Comparison of ENCODE assay signal across 9 mouse cellular contexts in genomic region chr4:152212091-152212505, GRCm38 (mm10). TPM values are rescaled to one million over a fixed set of nuclear protein-coding genes. Genes with fewer than 3 reads are reported as not detected.
DNase-seq lines count a peak whose midpoint lies in the region; ATAC-seq and TF ChIP-seq lines count a peak whose summit lies in the region.
"Had no signal": no experiment of that assay in that cellular context is flagged by ENCODE, and none has a peak within 500 bp of the region (broad histone marks: within the 10 kb centered on the region; RNA-seq: fewer than 3 reads in every experiment).

No protein-coding gene starts in this region.

- peak overlapping the region; percentile 36; the same call in 1 of the 2 replicates for H3K27ac ChIP-seq in heart, embryonic 12.5 days (ENCODE audit: poor library complexity, severe bottlenecking)
- H3K27ac ChIP-seq in kidney, embryonic 14.5 days (ENCODE audit: low read depth, low read length) = no peak overlapping the region
- peak overlapping the region; percentile 52 for H3K27ac ChIP-seq in olfactory bulb, adult 2 months (ENCODE audit: insufficient read depth, low read depth, low read length)

- H3K9ac ChIP-seq in heart, embryonic 12.5 days = no peak overlapping the region
- H3K9ac ChIP-seq in kidney, embryonic 14.5 days (ENCODE audit: low read depth, low read length) = no peak overlapping the region

- peaks cover 4% of the 10 kb centered on the region; the same call in 1 of the 2 replicates for H3K36me3 ChIP-seq in heart, embryonic 12.5 days
- H3K36me3 ChIP-seq in kidney, embryonic 14.5 days (ENCODE audit: control insufficient read depth, insufficient read depth, low read length) = no peaks in the 10 kb centered on the region

- no peak overlapping the region for H3K4me2 ChIP-seq in heart, embryonic 12.5 days
- H3K4me2 ChIP-seq in kidney, embryonic 14.5 days (replicated peaks; ENCODE audit: low read depth, low read length) = no peak overlapping the region

- H3K4me1 ChIP-seq in heart, embryonic 12.5 days (replicated peaks) = peaks cover 32% of the 10 kb centered on the region
- peaks cover 4% of the 10 kb centered on the region; the same call in 1 of the 2 replicates for H3K4me1 ChIP-seq in kidney, embryonic 14.5 days (ENCODE audit: control insufficient read depth, insufficient read depth, low read length)
- H3K4me1 ChIP-seq in olfactory bulb, adult 2 months (ENCODE audit: control insufficient read depth, insufficient read depth, low read length) = peaks cover 30% of the 10 kb centered on the region

- TF ChIP-seq CTCF in olfactory bulb, adult 2 months (IDR thresholded peaks at IDR 0.05; ENCODE audit: insufficient read depth, low read depth, low read length) = no peak

- H3K4me3 ChIP-seq in heart, embryonic 12.5 days = no peak overlapping the region
- H3K4me3 ChIP-seq in kidney, embryonic 14.5 days (ENCODE audit: low read length) = no peak overlapping the region
- no peak overlapping the region for H3K4me3 ChIP-seq in olfactory bulb, adult 2 months (ENCODE audit: insufficient read depth, low read depth, low read length)

- TF ChIP-seq POLR2A in olfactory bulb, adult 2 months (IDR thresholded peaks at IDR 0.05; ENCODE audit: insufficient read depth, low read depth, low read length) = no peak

- peak; percentile 59 for ATAC-seq in heart, embryonic 12.5 days (ENCODE audit: insufficient number of reproducible peaks, low FRiP score)
- peak; percentile 65; the same call in 1 of the 2 replicates for ATAC-seq in kidney, embryonic 14.5 days (ENCODE audit: low FRiP score, low TSS enrichment)

- H3K9me3 ChIP-seq in heart, embryonic 12.5 days (replicated peaks) = no peaks in the 10 kb centered on the region
- H3K9me3 ChIP-seq in kidney, embryonic 14.5 days (ENCODE audit: control insufficient read depth, low read length) = no peaks in the 10 kb centered on the region

- peak; percentile 17 to 43 for DNase-seq in lung, adult 18-20 months
- no peak for DNase-seq in lung, postnatal 14 days
- no peak for DNase-seq in cerebellum, adult 11 months
- DNase-seq in thymus, postnatal 10 days (ENCODE audit: low spot score in 2 of 2) = no peak
- DNase-seq in right cerebral cortex, postnatal 25 days = no peak

- H3K27me3 ChIP-seq in heart, embryonic 12.5 days (replicated peaks) = no peaks in the 10 kb centered on the region
- no peaks in the 10 kb centered on the region for H3K27me3 ChIP-seq in kidney, embryonic 14.5 days (ENCODE audit: control insufficient read depth, insufficient read depth, low read length)

- WGBS in heart, embryonic 12.5 days = 35% methylated on average over 6 of the region's 6 CpGs
- WGBS in kidney, embryonic 14.5 days = 69% methylated on average over 6 of the region's 6 CpGs
- WGBS in olfactory bulb, adult 2 months = 54% methylated on average over 6 of the region's 6 CpGs

RNA-seq across cellular contexts. Expression of gene Acot7, which starts 34.2 kb away (rescaled TPM):
- 63.4 and 64.6 TPM in 2 replicates for polyA plus RNA-seq in heart, embryonic 12.5 days (2016; fragmentation: Nextera tagmentation; extraction: Ambion mirVana)
- polyA plus RNA-seq in kidney, embryonic 14.5 days (2014; fragmentation: Nextera tagmentation; extraction: Ambion mirVana) = 46.6 and 64.4 TPM in 2 replicates
- polyA plus RNA-seq in olfactory bulb, adult 2 months (2012; ENCODE audit: insufficient read depth, insufficient read length, low replicate concordance, missing spikeins) = not detected in 2 replicates

RNA-seq across cellular contexts. Expression of gene Hes2, which starts 53.4 kb away (rescaled TPM):
- polyA plus RNA-seq in heart, embryonic 12.5 days (2016; fragmentation: Nextera tagmentation; extraction: Ambion mirVana) = not detected in 2 replicates
- not detected in 2 replicates for polyA plus RNA-seq in kidney, embryonic 14.5 days (2014; fragmentation: Nextera tagmentation; extraction: Ambion mirVana)
- not detected in 2 replicates for polyA plus RNA-seq in olfactory bulb, adult 2 months (2012; ENCODE audit: insufficient read depth, insufficient read length, low replicate concordance, missing spikeins)
- polyA plus RNA-seq: forebrain, embryonic 11.5 days had no signal

RNA-seq across cellular contexts. Expression of gene Espn, which starts 59.9 kb away (rescaled TPM):
- 1.3 and 1.6 TPM in 2 replicates for polyA plus RNA-seq in heart, embryonic 12.5 days (2016; fragmentation: Nextera tagmentation; extraction: Ambion mirVana)
- 36.1 and 36.3 TPM in 2 replicates for polyA plus RNA-seq in kidney, embryonic 14.5 days (2014; fragmentation: Nextera tagmentation; extraction: Ambion mirVana)
- polyA plus RNA-seq in olfactory bulb, adult 2 months (2012; ENCODE audit: insufficient read depth, insufficient read length, low replicate concordance, missing spikeins) = not detected in 2 replicates

Comparison
In these comparisons a context has a peak if more than half of its experiments do, and no peak if none do; other contexts are left out.
1. DNase-seq: peak in lung, adult 18-20 months (2 of 2); none in lung, postnatal 14 days (single experiment), cerebellum, adult 11 months (single experiment), thymus, postnatal 10 days (0 of 2) and right cerebral cortex, postnatal 25 days (single experiment).
2. RNA of gene Acot7, which starts 34.2 kb away (polyA plus RNA-seq): 46.6 to 64.4 TPM in kidney, embryonic 14.5 days and 63.4 to 64.6 TPM in heart, embryonic 12.5 days; not detected in olfactory bulb, adult 2 months; every median in the first group is over 10 times any median in the second.
3. RNA of gene Espn, which starts 59.9 kb away (polyA plus RNA-seq): 36.1 to 36.3 TPM in kidney, embryonic 14.5 days; 1.3 to 1.6 TPM in heart, embryonic 12.5 days and not detected in olfactory bulb, adult 2 months; every median in the first group is over 10 times any median in the second.